Mouse (Mus musculus): ENCODE data around the gene Tspan9. TPM values are rescaled to one million over a fixed set of nuclear protein-coding genes. Genes with fewer than 3 reads are reported as not detected.
A peak's percentile ranks its signal among the peaks of the same experiment; 100 is the strongest.

Gene Tspan9
- polyA plus RNA-seq, 1 experiment from 2014 or later = 62.6 TPM

- Histone ChIP-seq H3K36me3 (ENCODE audit: control insufficient read depth, insufficient read depth, low read length) (no peaks in the 10 kb centered on the region), H3K4me2 (ENCODE audit: low read length) (no peak overlapping the region), H3K27ac (ENCODE audit: low read depth, low read length) (peak overlapping the region; percentile 17; the same call in 1 of the 2 replicates), H3K9me3 (ENCODE audit: control insufficient read depth, low read length) (no peaks in the 10 kb centered on the region), H3K9ac (ENCODE audit: low read depth, low read length) (no peak overlapping the region), H3K4me1 (ENCODE audit: control insufficient read depth, insufficient read depth, low read depth, low read length) (no peaks in the 10 kb centered on the region), H3K4me3 (ENCODE audit: low read length) (no peak overlapping the region), H3K27me3 (replicated peaks; ENCODE audit: control insufficient read depth, insufficient read depth, low read length) (no peaks in the 10 kb centered on the region)
- ATAC-seq = no peak
- 88% methylated on average over 6 of the region's 6 CpGs for WGBS
Observed at GRCm38 (mm10) chr6:128159092-128159491, 15.7 kb upstream of the Tspan9 start.

GRCm38 (mm10) chr6:128158031-128158430 is 14.6 kb upstream of the Tspan9 start:
- H3K4me2 ChIP-seq (ENCODE audit: low read length) = peak overlapping the region; percentile 12; the same call in 1 of the 2 replicates
- no peaks in the 10 kb centered on the region for H3K4me1 ChIP-seq (ENCODE audit: control insufficient read depth, insufficient read depth, low read depth, low read length)
- WGBS = 56% methylated on average over 12 of the region's 12 CpGs
- no peaks in the 10 kb centered on the region for H3K9me3 ChIP-seq (ENCODE audit: control insufficient read depth, low read length)
- H3K36me3 ChIP-seq (ENCODE audit: control insufficient read depth, insufficient read depth, low read length) = no peaks in the 10 kb centered on the region
- no peak overlapping the region; the same call in 1 of the 2 replicates for H3K9ac ChIP-seq (ENCODE audit: low read depth, low read length)
- H3K4me3 ChIP-seq (ENCODE audit: low read length) = no peak overlapping the region
- H3K27me3 ChIP-seq (replicated peaks; ENCODE audit: control insufficient read depth, insufficient read depth, low read length) = no peaks in the 10 kb centered on the region
- H3K27ac ChIP-seq (ENCODE audit: low read depth, low read length) = no peak overlapping the region
- peak; percentile 55 for ATAC-seq

- Histone ChIP-seq H3K27ac (ENCODE audit: low read depth, low read length) (no peak overlapping the region), H3K4me2 (ENCODE audit: low read length) (no peak overlapping the region), H3K4me1 (ENCODE audit: control insufficient read depth, insufficient read depth, low read depth, low read length) (no peaks in the 10 kb centered on the region), H3K36me3 (ENCODE audit: control insufficient read depth, insufficient read depth, low read length) (no peaks in the 10 kb centered on the region), H3K27me3 (replicated peaks; ENCODE audit: control insufficient read depth, insufficient read depth, low read length) (no peaks in the 10 kb centered on the region), H3K4me3 (ENCODE audit: low read length) (no peak overlapping the region), H3K9ac (ENCODE audit: low read depth, low read length) (no peak overlapping the region), H3K9me3 (ENCODE audit: control insufficient read depth, low read length) (no peaks in the 10 kb centered on the region)
- no peak for ATAC-seq
- WGBS = 84% methylated on average over 4 of the region's 4 CpGs
Observed at GRCm38 (mm10) chr6:128156476-128156875, 13.1 kb upstream of the Tspan9 start.

GRCm38 (mm10) chr6:128155935-128156334 is 12.5 kb upstream of the Tspan9 start:
- no peak for ATAC-seq
- Histone ChIP-seq H3K9me3 (ENCODE audit: control insufficient read depth, low read length) (no peaks in the 10 kb centered on the region), H3K27ac (ENCODE audit: low read depth, low read length) (no peak overlapping the region), H3K4me2 (ENCODE audit: low read length) (no peak overlapping the region), H3K4me3 (ENCODE audit: low read length) (no peak overlapping the region), H3K36me3 (ENCODE audit: control insufficient read depth, insufficient read depth, low read length) (no peaks in the 10 kb centered on the region), H3K4me1 (ENCODE audit: control insufficient read depth, insufficient read depth, low read depth, low read length) (no peaks in the 10 kb centered on the region), H3K27me3 (replicated peaks; ENCODE audit: control insufficient read depth, insufficient read depth, low read length) (no peaks in the 10 kb centered on the region), H3K9ac (ENCODE audit: low read depth, low read length) (no peak overlapping the region)
- 84% methylated on average over 2 of the region's 2 CpGs for WGBS

- Histone ChIP-seq H3K9ac (ENCODE audit: low read depth, low read length) (no peak overlapping the region), H3K36me3 (ENCODE audit: control insufficient read depth, insufficient read depth, low read length) (no peaks in the 10 kb centered on the region), H3K4me3 (ENCODE audit: low read length) (no peak overlapping the region), H3K4me1 (ENCODE audit: control insufficient read depth, insufficient read depth, low read depth, low read length) (peaks cover 4% of the 10 kb centered on the region; the same call in 1 of the 2 replicates), H3K9me3 (ENCODE audit: control insufficient read depth, low read length) (no peaks in the 10 kb centered on the region), H3K27ac (ENCODE audit: low read depth, low read length) (no peak overlapping the region), H3K4me2 (ENCODE audit: low read length) (no peak overlapping the region), H3K27me3 (replicated peaks; ENCODE audit: control insufficient read depth, insufficient read depth, low read length) (peaks cover 7% of the 10 kb centered on the region; the same call in 1 of the 2 replicates)
- ATAC-seq = no peak
- 59% methylated on average over 6 of the region's 6 CpGs for WGBS
Observed at GRCm38 (mm10) chr6:128145765-128146164, 2.4 kb upstream of the Tspan9 start.

GRCm38 (mm10) chr6:128142369-128143278 is 770 bp downstream of the Tspan9 start:
- Histone ChIP-seq H3K4me2 (ENCODE audit: low read length) (peak overlapping the region; percentile 75), H3K9ac (ENCODE audit: low read depth, low read length) (peak overlapping the region; percentile 85), H3K4me3 (ENCODE audit: low read length) (peak overlapping the region; percentile 76), H3K27ac (ENCODE audit: low read depth, low read length) (peak overlapping the region; percentile 68), H3K36me3 (ENCODE audit: control insufficient read depth, insufficient read depth, low read length) (no peaks in the 10 kb centered on the region), H3K9me3 (ENCODE audit: control insufficient read depth, low read length) (no peaks in the 10 kb centered on the region), H3K4me1 (ENCODE audit: control insufficient read depth, insufficient read depth, low read depth, low read length) (peaks cover 4% of the 10 kb centered on the region; the same call in 1 of the 2 replicates), H3K27me3 (replicated peaks; ENCODE audit: control insufficient read depth, insufficient read depth, low read length) (peaks cover 7% of the 10 kb centered on the region; the same call in 1 of the 2 replicates)
- peak; percentile 64 for ATAC-seq
- 5% methylated on average over 20 of the region's 20 CpGs for WGBS

GRCm38 (mm10) chr6:128140724-128141123 is 2.7 kb downstream of the Tspan9 start:
- WGBS = 68% methylated on average over 6 of the region's 6 CpGs
- Histone ChIP-seq H3K9me3 (ENCODE audit: control insufficient read depth, low read length) (no peaks in the 10 kb centered on the region), H3K27me3 (replicated peaks; ENCODE audit: control insufficient read depth, insufficient read depth, low read length) (peaks cover 7% of the 10 kb centered on the region; the same call in 1 of the 2 replicates), H3K4me2 (ENCODE audit: low read length) (no peak overlapping the region), H3K4me1 (ENCODE audit: control insufficient read depth, insufficient read depth, low read depth, low read length) (peaks cover 4% of the 10 kb centered on the region; the same call in 1 of the 2 replicates), H3K9ac (ENCODE audit: low read depth, low read length) (no peak overlapping the region), H3K4me3 (ENCODE audit: low read length) (no peak overlapping the region), H3K36me3 (ENCODE audit: control insufficient read depth, insufficient read depth, low read length) (no peaks in the 10 kb centered on the region), H3K27ac (ENCODE audit: low read depth, low read length) (no peak overlapping the region)
- no peak for ATAC-seq

- no peaks in the 10 kb centered on the region for H3K27me3 ChIP-seq (replicated peaks; ENCODE audit: control insufficient read depth, insufficient read depth, low read length)
- no peak overlapping the region for H3K4me3 ChIP-seq (ENCODE audit: low read length)
- H3K9ac ChIP-seq (ENCODE audit: low read depth, low read length) = no peak overlapping the region
- H3K27ac ChIP-seq (ENCODE audit: low read depth, low read length) = no peak overlapping the region
- 84% methylated on average over 4 of the region's 4 CpGs for WGBS
- no peak overlapping the region for H3K4me2 ChIP-seq (ENCODE audit: low read length)
- no peaks in the 10 kb centered on the region; the same call in 1 of the 2 replicates for H3K4me1 ChIP-seq (ENCODE audit: control insufficient read depth, insufficient read depth, low read depth, low read length)
- ATAC-seq = no peak
- no peaks in the 10 kb centered on the region for H3K36me3 ChIP-seq (ENCODE audit: control insufficient read depth, insufficient read depth, low read length)
- no peaks in the 10 kb centered on the region for H3K9me3 ChIP-seq (ENCODE audit: control insufficient read depth, low read length)
Observed at GRCm38 (mm10) chr6:128137855-128138254, 5.5 kb downstream of the Tspan9 start.

GRCm38 (mm10) chr6:128136654-128137053 is 6.7 kb downstream of the Tspan9 start:
- Histone ChIP-seq H3K9me3 (ENCODE audit: control insufficient read depth, low read length) (no peaks in the 10 kb centered on the region), H3K9ac (ENCODE audit: low read depth, low read length) (no peak overlapping the region), H3K36me3 (ENCODE audit: control insufficient read depth, insufficient read depth, low read length) (no peaks in the 10 kb centered on the region), H3K4me2 (ENCODE audit: low read length) (no peak overlapping the region), H3K27me3 (replicated peaks; ENCODE audit: control insufficient read depth, insufficient read depth, low read length) (no peaks in the 10 kb centered on the region), H3K4me1 (ENCODE audit: control insufficient read depth, insufficient read depth, low read depth, low read length) (no peaks in the 10 kb centered on the region; the same call in none of the 2 replicates), H3K4me3 (ENCODE audit: low read length) (no peak overlapping the region), H3K27ac (ENCODE audit: low read depth, low read length) (no peak overlapping the region)
- ATAC-seq = no peak
- WGBS = 93% methylated on average over 3 of the region's 3 CpGs
